Mouse (Mus musculus): ENCODE data around the gene Crim1.

DNA sequence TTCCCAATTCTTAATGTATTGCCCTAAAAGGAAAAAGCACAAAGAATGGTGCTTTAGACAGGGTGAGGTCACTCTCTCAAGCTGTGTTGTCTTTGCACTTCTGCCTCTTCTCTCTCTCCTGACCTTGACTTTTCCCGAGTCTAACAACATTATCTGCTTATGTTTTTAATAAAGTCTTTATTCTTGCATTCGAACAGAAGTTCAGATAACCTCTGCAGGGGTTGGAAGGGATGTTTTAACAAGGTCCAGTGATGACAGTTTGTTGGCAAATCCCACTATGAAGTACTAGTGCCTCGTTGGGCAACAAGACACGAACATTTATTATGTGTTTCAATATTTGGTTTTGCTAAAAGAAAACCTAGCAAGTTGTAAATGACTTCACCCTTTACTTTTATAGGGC, 1.9 kb upstream of the Crim1 start:
- TF ChIP-seq CTCF (IDR thresholded peaks at IDR 0.05; ENCODE audit: extremely low read depth, insufficient read length, insufficient replicate concordance, low read depth, low read length) (no peak), POLR2A (IDR thresholded peaks at IDR 0.05; ENCODE audit: low read depth, low read length) (no peak)

All from small intestine, adult 2 months (tissue).